Mouse (Mus musculus) embryonic facial prominence, embryonic 14.5 days (tissue): Measurements from ENCODE around the gene Mettl27. TPM values are rescaled to one million over a fixed set of nuclear protein-coding genes. Genes with fewer than 3 reads are reported as not detected.

ENCODE experiments used
- ATAC-seq: fragments of 200-750 bp; cut with Nextera tagmentation; 2 replicates; pipeline ENCODE4 v1.8.0; 2017; ENCODE audit warnings: low read depth, moderate number of reproducible peaks, moderate TSS enrichment
- DNase-seq: peaks from one replicate; pipeline ENCODE4 v3.0.0-alpha.2; 2015; ENCODE audit warnings: low spot score
- H3K27ac ChIP-seq: fragments of 300-500 bp; sonication (generic); replicated peaks from 2 replicates; pipeline ENCODE4 v1.5.1; 2014; ENCODE audit warnings: low read depth, mild to moderate bottlenecking, low read length, moderate library complexity
- H3K27me3 ChIP-seq: fragments of 300-500 bp; sonication (generic); replicated peaks from 2 replicates; pipeline ENCODE4 v1.6.1; 2014; ENCODE audit warnings: low read length; ENCODE audit not compliant: control insufficient read depth, insufficient read depth
- H3K36me3 ChIP-seq: fragments of 300-500 bp; sonication (generic); 2 replicates; pipeline ENCODE4 v1.6.1; 2014; ENCODE audit warnings: low read length, mixed read lengths; ENCODE audit not compliant: control insufficient read depth, insufficient read depth
- H3K4me1 ChIP-seq: fragments of 300-500 bp; sonication (generic); 2 replicates; pipeline ENCODE4 v1.6.1; 2014; ENCODE audit warnings: antibody characterized with exemption, low read length; ENCODE audit not compliant: control insufficient read depth, insufficient read depth
- H3K4me2 ChIP-seq: fragments of 300-500 bp; sonication (generic); 2 replicates; pipeline ENCODE4 v1.6.1; 2014; ENCODE audit warnings: low read depth, mild to moderate bottlenecking, low read length, moderate library complexity, mixed read lengths
- H3K4me3 ChIP-seq: fragments of 300-500 bp; sonication (generic); 2 replicates; pipeline ENCODE4 v1.5.1; 2014; ENCODE audit warnings: low read depth, mild to moderate bottlenecking, low read length
- H3K9ac ChIP-seq: fragments of 300-500 bp; sonication (generic); 2 replicates; pipeline ENCODE4 v1.6.1; 2014; ENCODE audit warnings: low read depth, mild to moderate bottlenecking, low read length, moderate library complexity, mixed read lengths
- H3K9me3 ChIP-seq: fragments of 300-500 bp; sonication (generic); 2 replicates; pipeline ENCODE4 v1.6.1; 2016; ENCODE audit warnings: low read length; ENCODE audit not compliant: control insufficient read depth
- WGBS: fragments of 180-500 bp; shearing (Covaris S2); extraction: QIAGEN DNeasy Blood & Tissue Kit; methylation state at CpG from one replicate; pipeline ENCODE4 v1.1.7; 2014; 5-methylcytosine and 5-hydroxymethylcytosine counted together
- polyA plus RNA-seq: library from polyadenylated mRNA; unstranded; fragments of >200 nt; fragmentation: Nextera tagmentation; extraction: Ambion mirVana; gene quantifications from 2 replicates; pipeline ENCODE4 v1.2.1, GENCODE M21; 2014

The Mettl27 gene
- polyA plus RNA-seq, 1 experiment from 2014 or later: 10.6 TPM

- Histone ChIP-seq H3K4me1 (peaks cover 18% of the 10 kb centered on the region), H3K9me3 (no peaks in the 10 kb centered on the region), H3K36me3 (no peaks in the 10 kb centered on the region), H3K4me2 (no peak overlapping the region), H3K9ac (no peak overlapping the region), H3K27me3 (no peaks in the 10 kb centered on the region), H3K27ac (no peak overlapping the region), H3K4me3 (no peak overlapping the region)
- DNase-seq (no peak), ATAC-seq (no peak)
- 79% methylated on average over 6 of the region's 8 CpGs for WGBS
Observed at GRCm38 (mm10) chr5:134896965-134897364, 35.2 kb upstream of the Mettl27 start.

DNA sequence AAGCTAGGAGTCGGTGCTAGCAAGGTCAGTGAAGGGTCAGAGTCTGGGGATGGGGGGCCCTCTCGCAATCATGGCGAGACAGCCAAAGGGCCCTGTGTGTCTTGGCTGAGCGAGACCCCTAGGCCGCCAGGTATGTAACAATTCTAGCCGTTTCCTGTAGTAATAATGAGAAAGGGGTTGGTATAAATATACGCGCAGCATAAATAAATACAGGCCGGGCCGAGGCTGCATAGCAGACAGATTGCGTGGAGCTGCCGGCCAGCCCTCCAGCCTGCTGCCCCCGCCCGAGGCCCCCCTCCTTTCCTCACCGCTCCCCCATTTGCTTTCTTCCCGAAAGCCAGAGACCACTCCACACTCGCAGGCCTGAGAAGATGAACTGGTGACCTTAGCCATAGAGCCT is 34.6 kb upstream of the Mettl27 start:
- DNase-seq (peak; percentile 60), ATAC-seq (peak; percentile 10; the same call in 1 of the 2 replicates)
- Histone ChIP-seq H3K27me3 (no peaks in the 10 kb centered on the region), H3K4me1 (peaks cover 18% of the 10 kb centered on the region), H3K9me3 (no peaks in the 10 kb centered on the region), H3K4me2 (no peak overlapping the region), H3K4me3 (no peak overlapping the region), H3K27ac (peak overlapping the region; percentile 44), H3K9ac (peak overlapping the region; percentile 14; the same call in 1 of the 2 replicates), H3K36me3 (no peaks in the 10 kb centered on the region)
- whole genome bisulfite sequencing: 69% methylated on average over 17 of the region's 17 CpGs

DNA sequence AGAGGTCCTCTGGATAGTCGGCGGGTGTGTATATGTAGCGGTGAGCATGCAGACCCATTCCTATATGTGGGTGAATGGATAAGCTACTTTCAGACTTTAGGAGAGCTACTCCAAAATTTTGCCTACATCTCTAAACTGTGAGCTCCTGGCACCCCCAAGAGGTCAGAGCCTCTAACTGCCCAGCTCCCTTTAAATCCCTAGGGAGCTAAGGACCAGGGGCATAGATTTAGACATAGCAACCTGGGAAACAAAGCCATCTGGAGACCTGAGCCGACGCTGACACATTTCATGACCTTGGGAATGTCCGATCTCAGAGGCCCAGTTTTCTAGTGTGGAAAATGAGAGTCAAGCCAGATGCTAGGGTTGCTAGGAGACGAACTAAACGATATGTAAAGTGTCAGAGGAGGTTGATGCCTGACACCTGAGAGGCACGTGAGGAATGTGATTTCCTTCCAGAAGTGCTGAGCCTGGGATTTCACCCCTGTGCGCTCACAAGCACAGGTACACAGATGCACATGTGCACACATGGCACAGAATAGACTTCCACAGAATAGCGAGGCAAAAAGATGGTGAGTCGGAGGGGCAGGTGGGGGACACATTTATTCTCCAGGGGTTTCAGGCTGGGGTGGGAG is 31.0 kb upstream of the Mettl27 start:
- H3K4me3 ChIP-seq: no peak overlapping the region
- H3K27me3 ChIP-seq: no peaks in the 10 kb centered on the region
- H3K36me3 ChIP-seq: no peaks in the 10 kb centered on the region
- peak; percentile 89 for DNase-seq
- H3K9me3 ChIP-seq: no peaks in the 10 kb centered on the region
- peak; percentile 78 for ATAC-seq
- no peak overlapping the region for H3K27ac ChIP-seq
- WGBS: 31% methylated on average over 12 of the region's 12 CpGs
- no peak overlapping the region for H3K9ac ChIP-seq
- peaks cover 5% of the 10 kb centered on the region for H3K4me1 ChIP-seq
- H3K4me2 ChIP-seq: no peak overlapping the region

GRCm38 (mm10) chr5:134901644-134902027 is 30.5 kb upstream of the Mettl27 start:
- DNase-seq: no peak
- 77% methylated on average over 7 of the region's 8 CpGs for WGBS

DNA sequence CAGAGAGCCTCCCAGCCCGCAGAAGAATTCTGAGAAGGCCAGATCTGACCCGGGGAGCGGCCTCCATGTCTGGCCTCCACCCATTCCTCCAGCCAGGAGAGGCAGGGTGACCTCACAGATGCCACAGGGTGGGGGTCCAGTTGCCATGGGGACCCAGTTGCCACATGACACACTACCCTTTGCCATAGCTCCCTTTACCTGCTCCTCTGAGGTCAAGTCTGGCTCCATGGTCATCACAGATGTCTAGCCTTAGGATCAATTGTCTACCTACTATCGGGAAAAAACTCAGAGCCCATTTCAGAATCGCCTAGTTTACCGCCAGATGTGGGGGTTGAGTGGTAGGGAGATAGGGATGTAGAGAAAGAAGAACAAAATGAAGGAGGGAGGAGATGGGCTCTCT is 25.5 kb upstream of the Mettl27 start, which contains the start of gene Tmem270:
Tmem270 (minus strand) TSS at position 101 of the 400 bp plus-strand sequence.
- Histone ChIP-seq H3K4me2 (no peak within 1 kb of the TSS), H3K4me3 (no peak within 1 kb of the TSS), H3K36me3 (no peaks in the 10 kb centered on the region), H3K27me3 (no peaks in the 10 kb centered on the region), H3K4me1 (no peaks in the 10 kb centered on the region), H3K9ac (no peak within 1 kb of the TSS), H3K27ac (no peak within 1 kb of the TSS), H3K9me3 (no peaks in the 10 kb centered on the region)
- DNase-seq (no peak), ATAC-seq (no peak)
- 74% methylated on average over 6 of the region's 6 CpGs for whole genome bisulfite sequencing

More at GRCm38 (mm10) chr5:134901644-134902027, 30.5 kb upstream of the Mettl27 start:
- no peaks in the 10 kb centered on the region for H3K9me3 ChIP-seq
- H3K36me3 ChIP-seq: no peaks in the 10 kb centered on the region
- no peaks in the 10 kb centered on the region for H3K27me3 ChIP-seq
- H3K27ac ChIP-seq: no peak overlapping the region
- H3K4me1 ChIP-seq: peaks cover 5% of the 10 kb centered on the region
- ATAC-seq: no peak
- no peak overlapping the region for H3K9ac ChIP-seq
- H3K4me2 ChIP-seq: no peak overlapping the region
- H3K4me3 ChIP-seq: no peak overlapping the region

- Histone ChIP-seq H3K4me2 (no peak overlapping the region), H3K27me3 (no peaks in the 10 kb centered on the region), H3K4me3 (no peak overlapping the region), H3K27ac (no peak overlapping the region), H3K36me3 (no peaks in the 10 kb centered on the region), H3K4me1 (no peaks in the 10 kb centered on the region), H3K9me3 (no peaks in the 10 kb centered on the region), H3K9ac (no peak overlapping the region)
- 2% methylated on average over 13 of the region's 13 CpGs for WGBS
- DNase-seq (peak; percentile 90), ATAC-seq (peak; percentile 92)
Observed at GRCm38 (mm10) chr5:134907135-134907534, 25.0 kb upstream of the Mettl27 start.

GRCm38 (mm10) chr5:134911901-134912300 is 20.3 kb upstream of the Mettl27 start:
- Histone ChIP-seq H3K36me3 (no peaks in the 10 kb centered on the region), H3K4me2 (no peak overlapping the region), H3K4me3 (no peak overlapping the region), H3K9ac (no peak overlapping the region), H3K4me1 (no peaks in the 10 kb centered on the region), H3K27me3 (no peaks in the 10 kb centered on the region), H3K27ac (no peak overlapping the region), H3K9me3 (no peaks in the 10 kb centered on the region)
- DNase-seq (no peak), ATAC-seq (no peak)
- 83% methylated on average over 2 of the region's 2 CpGs for WGBS

- H3K4me2 ChIP-seq: no peak overlapping the region
- no peaks in the 10 kb centered on the region for H3K27me3 ChIP-seq
- no peaks in the 10 kb centered on the region for H3K4me1 ChIP-seq
- H3K9me3 ChIP-seq: 0 out of 2 replicates have a peak, but pooled peaks cover 5% of the 10 kb centered on the region
- H3K27ac ChIP-seq: no peak overlapping the region
- 78% methylated on average over 3 of the region's 3 CpGs for WGBS
- DNase-seq (no peak), ATAC-seq (no peak)
- H3K4me3 ChIP-seq: no peak overlapping the region
- no peak overlapping the region for H3K9ac ChIP-seq
- H3K36me3 ChIP-seq: no peaks in the 10 kb centered on the region
Observed at GRCm38 (mm10) chr5:134913352-134913751, 18.8 kb upstream of the Mettl27 start.

- no peak overlapping the region for H3K4me2 ChIP-seq
- no peaks in the 10 kb centered on the region for H3K36me3 ChIP-seq
- DNase-seq (no peak), ATAC-seq (no peak)
- 0 out of 2 replicates have a peak, but pooled peaks cover 5% of the 10 kb centered on the region for H3K9me3 ChIP-seq
- no peaks in the 10 kb centered on the region for H3K4me1 ChIP-seq
- H3K9ac ChIP-seq: no peak overlapping the region
- H3K27ac ChIP-seq: no peak overlapping the region
- 86% methylated on average over 4 of the region's 4 CpGs for WGBS
- no peaks in the 10 kb centered on the region for H3K27me3 ChIP-seq
- H3K4me3 ChIP-seq: no peak overlapping the region
Observed at GRCm38 (mm10) chr5:134913753-134914152, 18.4 kb upstream of the Mettl27 start.
